Mouse (Mus musculus) spleen, postnatal 4 days (tissue): ENCODE measurements at regions not wholly inside any gene's neighbourhood (a gene's known extent, or its start where the extent isn't known, plus 50 kb on each side); places are given as distances from the start of the nearest gene placed in this dataset.

ENCODE experiments used
- DNase-seq, 2 experiments: peaks; one replicate each; pipeline ENCODE4 v3.0.0; 2022; ENCODE audit warnings: low spot score in 2 of 2

- DNase-seq = no peak
Measured at GRCm38 (mm10) chr15:36888351-36889069, 119.1 kb downstream of the Zfp706 start.

- no peak for DNase-seq
Measured at GRCm38 (mm10) chr15:36884671-36885365, 122.8 kb downstream of the Zfp706 start.

GRCm38 (mm10) chr15:36884074-36884473 is 123.5 kb downstream of the Zfp706 start:
- no peak for DNase-seq

- DNase-seq = no peak
Measured at GRCm38 (mm10) chr15:36883156-36883555, 124.4 kb downstream of the Zfp706 start.

- DNase-seq = no peak
Measured at GRCm38 (mm10) chr15:36881576-36881975, 126.0 kb downstream of the Zfp706 start.

- no peak for DNase-seq
Measured at GRCm38 (mm10) chr15:36880602-36881001, 127.0 kb downstream of the Zfp706 start.

- no peak for DNase-seq
Measured at GRCm38 (mm10) chr15:36879587-36879986, 128.0 kb downstream of the Zfp706 start.

- no peak for DNase-seq
Measured at GRCm38 (mm10) chr15:36878960-36879359, 128.6 kb downstream of the Zfp706 start.

GRCm38 (mm10) chr15:36878276-36878675 is 129.3 kb downstream of the Zfp706 start:
- DNase-seq = no peak

GRCm38 (mm10) chr15:36877501-36877900 is 130.1 kb downstream of the Zfp706 start:
- no peak for DNase-seq

GRCm38 (mm10) chr15:36875980-36876778 is 131.4 kb downstream of the Zfp706 start:
- DNase-seq = no peak

- DNase-seq = no peak
Measured at GRCm38 (mm10) chr15:36874555-36874954, 133.0 kb downstream of the Zfp706 start.

- no peak for DNase-seq
Measured at GRCm38 (mm10) chr15:36873884-36874243, 133.7 kb downstream of the Zfp706 start.

GRCm38 (mm10) chr15:36873058-36873883 is 134.3 kb downstream of the Zfp706 start:
- no peak for DNase-seq

- DNase-seq = no peak
Measured at GRCm38 (mm10) chr15:36872566-36872965, 135.0 kb downstream of the Zfp706 start.

- no peak for DNase-seq
Measured at GRCm38 (mm10) chr15:36870717-36871116, 136.9 kb downstream of the Zfp706 start.

GRCm38 (mm10) chr15:36870094-36870493 is 137.5 kb downstream of the Zfp706 start:
- DNase-seq = no peak

- no peak for DNase-seq
Measured at GRCm38 (mm10) chr15:36866088-36866487, 141.5 kb downstream of the Zfp706 start.

GRCm38 (mm10) chr15:36865332-36865731 is 142.2 kb downstream of the Zfp706 start:
- DNase-seq = no peak

- no peak for DNase-seq
Measured at GRCm38 (mm10) chr15:36864046-36864445, 143.5 kb downstream of the Zfp706 start.

- no peak for DNase-seq
Measured at GRCm38 (mm10) chr15:36858711-36859110, 148.9 kb downstream of the Zfp706 start.

- no peak for DNase-seq
Measured at GRCm38 (mm10) chr15:36857622-36858021, 150.0 kb downstream of the Zfp706 start.
